Mouse (Mus musculus) C2C12 (cell line): ENCODE measurements around the gene Fli1. TPM values are rescaled to one million over a fixed set of nuclear protein-coding genes. Genes with fewer than 3 reads are reported as not detected.

Experiments
- H3K27me3 ChIP-seq: one replicate; pipeline ENCODE4 v1.6.1; 2011; ENCODE audit not compliant: control insufficient read depth, insufficient read depth, insufficient read length
- H3K36me3 ChIP-seq: one replicate; pipeline ENCODE4 v1.6.1; 2011; ENCODE audit not compliant: control insufficient read depth, insufficient read depth
- H3K4me3 ChIP-seq: one replicate; pipeline ENCODE4 v1.5.1; 2011; ENCODE audit warnings: mild to moderate bottlenecking, control low read depth; ENCODE audit not compliant: poor library complexity, insufficient read depth, severe bottlenecking
- H3K79me2 ChIP-seq: one replicate; pipeline ENCODE4 v1.6.1; 2011; ENCODE audit not compliant: control insufficient read depth, insufficient read depth
- H3K79me3 ChIP-seq: one replicate; pipeline ENCODE4 v1.6.1; 2011; ENCODE audit warnings: low read depth, control low read depth
- H3ac ChIP-seq: one replicate; pipeline ENCODE3; 2011; ENCODE audit warnings: low read depth; ENCODE audit not compliant: control insufficient read depth, insufficient read length
- CEBPB ChIP-seq: IDR thresholded peaks from one replicate; pipeline ENCODE4 v1.6.1; 2011; ENCODE audit warnings: low read depth, mild to moderate bottlenecking, control low read depth, moderate library complexity
- CTCF ChIP-seq: IDR thresholded peaks from one replicate; pipeline ENCODE4 v1.5.1; 2011; ENCODE audit not compliant: control insufficient read depth, insufficient read depth, insufficient read length
- FOSL1 ChIP-seq: IDR thresholded peaks from one replicate; pipeline ENCODE4 v1.8.0; 2011; ENCODE audit warnings: mild to moderate bottlenecking, low read length; ENCODE audit not compliant: poor library complexity, insufficient read depth, severe bottlenecking
- MAX ChIP-seq: IDR thresholded peaks from one replicate; pipeline ENCODE4 v1.6.1; 2011; ENCODE audit warnings: mild to moderate bottlenecking, control low read depth
- MYOD1 ChIP-seq: IDR thresholded peaks from one replicate; pipeline ENCODE4 v1.6.1; 2011; ENCODE audit warnings: low read depth; ENCODE audit not compliant: control insufficient read depth, insufficient read length
- MYOG ChIP-seq: IDR thresholded peaks from one replicate; pipeline ENCODE4 v1.6.1; 2011; ENCODE audit not compliant: control insufficient read depth, insufficient read length; ENCODE audit errors: extremely low read depth
- USF1 ChIP-seq: IDR thresholded peaks from one replicate; pipeline ENCODE4 v1.6.1; 2011; ENCODE audit warnings: low read depth, mild to moderate bottlenecking, control low read depth, moderate library complexity
- polyA plus RNA-seq: library from polyadenylated mRNA; unstranded; fragments of >200 nt; fragmentation: generic; extraction: Trizol; gene quantifications from one replicate; pipeline ENCODE4 v1.2.1, GENCODE M21; 2012; ENCODE audit warnings: missing spikeins

Gene Fli1
- polyA plus RNA-seq, 1 experiment = not detected

- Histone ChIP-seq H3K79me3 (no peaks in the 10 kb centered on the region), H3K27me3 (peaks cover 75% of the 10 kb centered on the region), H3K79me2 (no peaks in the 10 kb centered on the region), H3ac (no peak overlapping the region), H3K4me3 (no peak overlapping the region), H3K36me3 (no peaks in the 10 kb centered on the region)
- TF ChIP-seq MYOD1 = no peak
- no peak for TF ChIP-seq USF1
- no peak for TF ChIP-seq MAX
- TF ChIP-seq FOSL1 = no peak
- TF ChIP-seq CEBPB = no peak
- no peak for TF ChIP-seq CTCF
- no peak for TF ChIP-seq MYOG
Observed at GRCm38 (mm10) chr9:32540406-32541222, 2.0 kb downstream of the Fli1 start.

- Histone ChIP-seq H3K79me2 (no peaks in the 10 kb centered on the region), H3K4me3 (no peak overlapping the region)
- no peak for TF ChIP-seq CEBPB
- no peak for TF ChIP-seq USF1
- TF ChIP-seq FOSL1 = no peak
- TF ChIP-seq MYOD1 = no peak
- TF ChIP-seq MYOG = no peak
- TF ChIP-seq CTCF = no peak
- TF ChIP-seq MAX = no peak
Observed at GRCm38 (mm10) chr9:32540061-32540405, 2.6 kb downstream of the Fli1 start.

GRCm38 (mm10) chr9:32539321-32539761 lies 3.3 kb downstream of the Fli1 start:
- Histone ChIP-seq H3K27me3 (peaks cover 69% of the 10 kb centered on the region), H3ac (no peak overlapping the region), H3K36me3 (no peaks in the 10 kb centered on the region), H3K4me3 (no peak overlapping the region), H3K79me3 (no peaks in the 10 kb centered on the region), H3K79me2 (no peaks in the 10 kb centered on the region)
- TF ChIP-seq MYOD1 (no peak), CEBPB (no peak), MYOG (no peak), USF1 (no peak), MAX (no peak), FOSL1 (no peak)

More at GRCm38 (mm10) chr9:32540061-32540405, 2.6 kb downstream of the Fli1 start:
- Histone ChIP-seq H3K36me3 (no peaks in the 10 kb centered on the region), H3K79me3 (no peaks in the 10 kb centered on the region), H3K27me3 (peaks cover 71% of the 10 kb centered on the region), H3ac (no peak overlapping the region)

GRCm38 (mm10) chr9:32538124-32538523 lies 4.5 kb downstream of the Fli1 start:
- no peak overlapping the region for H3ac ChIP-seq
- H3K79me2 ChIP-seq = no peaks in the 10 kb centered on the region
- no peak for TF ChIP-seq CTCF
- no peak for TF ChIP-seq MAX
- TF ChIP-seq MYOG = no peak
- TF ChIP-seq USF1 = no peak
- TF ChIP-seq FOSL1 = no peak
- no peak for TF ChIP-seq MYOD1
- TF ChIP-seq CEBPB = no peak
- H3K79me3 ChIP-seq = no peaks in the 10 kb centered on the region
- H3K36me3 ChIP-seq = no peaks in the 10 kb centered on the region
- H3K4me3 ChIP-seq = no peak overlapping the region
- peaks cover 67% of the 10 kb centered on the region for H3K27me3 ChIP-seq

- TF ChIP-seq FOSL1 = no peak
- no peak for TF ChIP-seq MYOD1
- TF ChIP-seq CTCF = no peak
- TF ChIP-seq MAX = no peak
- TF ChIP-seq USF1 = no peak
- TF ChIP-seq MYOG = no peak
- no peak for TF ChIP-seq CEBPB
- no peaks in the 10 kb centered on the region for H3K79me3 ChIP-seq
- no peak overlapping the region for H3ac ChIP-seq
- H3K27me3 ChIP-seq = peaks cover 65% of the 10 kb centered on the region
- no peak overlapping the region for H3K4me3 ChIP-seq
- H3K79me2 ChIP-seq = no peaks in the 10 kb centered on the region
- no peaks in the 10 kb centered on the region for H3K36me3 ChIP-seq
Observed at GRCm38 (mm10) chr9:32537706-32538105, 5.0 kb downstream of the Fli1 start.
